Mouse (Mus musculus): ENCODE data around the gene Bmi1. TPM values are rescaled to one million over a fixed set of nuclear protein-coding genes. Genes with fewer than 3 reads are reported as not detected.

Gene Bmi1
- polyA plus RNA-seq, 1 experiment = 5.2 TPM

- WGBS = 94% methylated on average over 8 of the region's 8 CpGs
- no peak for DNase-seq (ENCODE audit: low read depth, low spot score)
Observed at GRCm38 (mm10) chr2:18686826-18687519, 10.2 kb downstream of the Bmi1 start.

DNA sequence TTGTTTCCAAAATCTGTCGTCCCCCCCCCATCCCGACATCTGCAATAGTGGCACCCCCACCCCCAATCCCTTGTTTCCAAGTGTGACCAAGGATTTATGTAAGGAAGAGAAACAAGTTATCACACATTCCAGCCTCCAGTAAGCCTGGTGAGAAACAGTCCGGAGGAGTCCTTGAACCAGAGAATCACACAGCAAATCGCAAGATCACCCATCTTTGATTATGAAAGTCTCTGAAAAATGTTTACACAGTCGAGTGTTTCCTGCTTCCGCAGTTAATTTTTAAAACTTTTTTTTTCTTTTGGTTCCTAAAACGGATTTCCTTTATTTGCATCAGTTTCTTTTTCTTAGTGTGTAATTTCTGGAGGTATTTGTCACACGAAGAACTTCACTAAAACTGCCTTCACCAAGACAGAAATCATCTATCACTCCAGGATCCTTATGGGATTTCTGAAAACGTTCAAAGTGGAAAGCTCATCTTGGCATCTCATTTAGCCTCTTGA is 10.9 kb downstream of the Bmi1 start:
- no peak for DNase-seq (ENCODE audit: low read depth, low spot score)
- WGBS = 28% methylated on average over 9 of the region's 9 CpGs

GRCm38 (mm10) chr2:18688286-18688685 is 11.5 kb downstream of the Bmi1 start:
- 25% methylated on average over 6 of the region's 6 CpGs for WGBS

GRCm38 (mm10) chr2:18688708-18689063 is 11.9 kb downstream of the Bmi1 start:
- DNase-seq (ENCODE audit: low read depth, low spot score) = no peak
- 3% methylated on average over 45 of the region's 45 CpGs for WGBS

More at GRCm38 (mm10) chr2:18688286-18688685, 11.5 kb downstream of the Bmi1 start:
- DNase-seq (ENCODE audit: low read depth, low spot score) = no peak

- no peak for DNase-seq (ENCODE audit: low read depth, low spot score)
- WGBS = under 1% methylated on average over 51 of the region's 51 CpGs
Observed at GRCm38 (mm10) chr2:18689064-18689921, 12.5 kb downstream of the Bmi1 start.

GRCm38 (mm10) chr2:18690055-18690691 is 13.4 kb downstream of the Bmi1 start:
- no peak for DNase-seq (ENCODE audit: low read depth, low spot score)
- 2% methylated on average over 58 of the region's 58 CpGs for WGBS

DNA sequence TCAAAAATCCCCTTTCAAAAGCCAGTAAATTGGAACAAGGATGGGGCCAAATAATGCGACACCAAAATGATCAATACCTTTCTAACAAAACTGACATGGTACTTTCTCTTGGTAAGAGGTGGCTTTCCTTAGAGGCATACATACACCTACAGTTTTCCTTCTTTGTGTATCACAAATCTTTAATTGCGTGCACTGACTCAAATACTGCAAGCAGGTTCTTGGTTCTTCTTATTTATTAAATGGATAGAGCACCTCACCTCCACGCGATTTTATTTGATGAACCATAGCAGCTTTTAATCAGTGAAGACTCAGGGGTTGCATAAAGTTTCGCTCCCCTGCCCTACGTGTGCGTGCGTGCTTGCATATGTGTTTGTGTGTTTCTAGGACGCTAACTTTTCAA is 13.9 kb downstream of the Bmi1 start:
- DNase-seq (ENCODE audit: low read depth, low spot score) = no peak
- 10% methylated on average over 9 of the region's 9 CpGs for WGBS

GRCm38 (mm10) chr2:18692031-18692430 is 15.2 kb downstream of the Bmi1 start:
- DNase-seq (ENCODE audit: low read depth, low spot score) = no peak

- DNase-seq (ENCODE audit: low read depth, low spot score) = no peak
- 10% methylated on average over 1 of the region's 1 CpGs for WGBS
Observed at GRCm38 (mm10) chr2:18692548-18692947, 15.7 kb downstream of the Bmi1 start.

GRCm38 (mm10) chr2:18693491-18693870 is 16.7 kb downstream of the Bmi1 start:
- under 1% methylated on average over 5 of the region's 5 CpGs for WGBS

GRCm38 (mm10) chr2:18693871-18694610 is 17.2 kb downstream of the Bmi1 start, which contains the start of gene Spag6:
Spag6 (plus strand) TSS chr2:18694032.
- DNase-seq (ENCODE audit: low read depth, low spot score) = no peak
- under 1% methylated on average over 61 of the region's 61 CpGs for WGBS

More at GRCm38 (mm10) chr2:18693491-18693870, 16.7 kb downstream of the Bmi1 start:
- no peak for DNase-seq (ENCODE audit: low read depth, low spot score)

DNA sequence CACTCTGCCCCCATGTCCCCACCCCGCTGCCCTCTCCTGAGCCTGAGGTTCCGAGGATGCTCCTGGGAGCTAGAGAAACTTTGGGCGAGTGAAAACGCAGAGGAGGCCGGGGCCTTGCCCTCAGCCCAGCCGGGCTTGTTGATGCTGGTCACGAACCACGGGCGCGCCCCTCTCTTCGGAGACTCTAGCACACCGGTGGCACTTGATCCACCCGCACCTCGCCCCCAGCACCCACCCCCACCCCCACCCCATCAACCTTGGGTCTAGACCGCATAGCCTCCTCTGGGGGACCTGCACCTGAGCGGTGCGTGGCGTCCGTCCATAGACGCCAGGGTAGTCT is 17.8 kb downstream of the Bmi1 start:
- DNase-seq (ENCODE audit: low read depth, low spot score) = no peak
- 2% methylated on average over 20 of the region's 20 CpGs for whole genome bisulfite sequencing

DNA sequence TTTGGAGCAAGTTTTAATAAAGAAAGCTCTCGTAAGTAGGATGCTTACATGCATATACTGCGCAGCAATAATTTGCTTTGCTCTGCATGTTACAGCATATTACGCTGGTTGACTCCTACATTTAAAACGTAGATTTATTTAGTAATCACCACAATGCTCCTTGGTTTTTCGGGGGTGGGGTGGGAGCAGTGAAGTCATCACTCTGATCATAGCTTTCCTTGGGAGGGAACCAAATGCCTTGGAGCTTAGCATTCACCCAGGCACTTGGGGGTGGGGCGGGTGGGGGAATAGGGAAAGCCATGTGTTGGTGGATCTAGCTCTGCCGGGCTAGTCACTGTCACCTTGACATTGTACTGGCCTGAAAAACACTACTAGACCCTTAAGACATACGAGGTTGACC is 18.3 kb downstream of the Bmi1 start:
- 19% methylated on average over 8 of the region's 8 CpGs for WGBS
- no peak for DNase-seq (ENCODE audit: low read depth, low spot score)

- DNase-seq (ENCODE audit: low read depth, low spot score) = no peak
- 23% methylated on average over 7 of the region's 7 CpGs for WGBS
Observed at GRCm38 (mm10) chr2:18695629-18696150, 18.9 kb downstream of the Bmi1 start.

DNA sequence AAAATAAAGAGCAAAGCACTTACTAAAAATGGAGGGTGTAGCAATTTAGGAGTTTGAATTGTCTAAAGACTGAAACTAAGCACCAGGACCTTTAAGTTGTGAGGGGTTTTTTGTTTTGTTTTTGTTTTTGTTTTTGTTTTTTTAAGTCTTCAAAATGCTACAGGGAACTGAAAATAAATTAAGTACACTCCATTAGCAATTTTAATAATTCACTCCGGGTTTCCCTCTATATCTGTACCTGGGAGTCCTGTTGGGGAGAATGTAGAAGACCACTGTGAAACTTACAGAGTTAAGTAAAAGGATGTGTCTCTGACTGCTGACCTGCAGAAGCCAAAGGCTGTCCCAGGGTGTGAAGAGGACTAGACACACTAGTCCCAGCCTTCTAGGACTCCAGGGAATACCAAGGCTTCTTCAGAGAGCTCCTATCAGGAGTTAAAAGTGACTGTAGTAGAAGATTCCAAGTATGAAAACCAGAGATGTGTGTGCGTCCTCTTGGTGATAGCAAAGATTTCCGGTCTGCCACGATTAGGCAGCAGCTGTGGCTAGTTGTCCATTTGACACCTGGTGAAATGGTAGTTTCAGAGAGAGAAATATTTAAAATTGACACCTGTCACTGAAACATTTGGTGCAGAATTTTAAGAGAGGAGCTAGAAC is 20.9 kb downstream of the Bmi1 start:
- DNase-seq (ENCODE audit: low read depth, low spot score) = no peak
- 13% methylated on average over 4 of the region's 4 CpGs for WGBS

DNA sequence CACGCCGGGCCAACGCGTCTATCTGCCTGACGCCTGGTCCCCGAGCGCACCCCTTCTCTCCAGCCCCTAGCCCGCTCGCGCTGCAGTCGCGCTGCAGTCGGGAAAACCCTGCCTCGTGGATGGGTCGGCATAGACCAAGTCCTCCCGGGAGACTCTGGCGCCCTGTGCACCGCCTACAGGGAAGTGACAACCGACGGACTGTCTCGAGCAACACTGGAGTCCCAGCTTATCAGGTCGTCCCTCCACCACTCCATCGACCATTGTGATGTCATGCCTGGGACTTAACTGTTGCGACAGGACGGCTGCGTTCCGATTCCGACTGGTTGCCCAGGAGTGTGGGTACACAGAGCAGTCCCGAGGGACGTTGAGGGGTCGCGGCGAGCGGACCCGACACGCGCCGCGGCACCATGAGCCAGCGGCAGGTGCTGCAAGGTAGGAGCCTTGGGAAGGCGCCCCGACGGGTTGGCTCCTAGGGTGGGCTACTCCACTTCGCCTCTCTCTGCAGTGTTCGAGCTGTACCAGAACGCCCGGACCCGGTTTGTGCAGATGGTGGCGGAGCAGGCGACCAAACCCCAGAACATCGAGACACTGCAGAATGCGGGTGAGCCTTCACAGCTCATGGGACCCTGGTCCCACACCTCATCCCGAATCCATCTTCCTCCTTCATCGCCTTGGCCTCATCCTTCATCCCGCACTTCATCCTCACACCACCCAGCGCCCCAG is 22.0 kb downstream of the Bmi1 start:
- 4% methylated on average over 56 of the region's 56 CpGs for WGBS

DNA sequence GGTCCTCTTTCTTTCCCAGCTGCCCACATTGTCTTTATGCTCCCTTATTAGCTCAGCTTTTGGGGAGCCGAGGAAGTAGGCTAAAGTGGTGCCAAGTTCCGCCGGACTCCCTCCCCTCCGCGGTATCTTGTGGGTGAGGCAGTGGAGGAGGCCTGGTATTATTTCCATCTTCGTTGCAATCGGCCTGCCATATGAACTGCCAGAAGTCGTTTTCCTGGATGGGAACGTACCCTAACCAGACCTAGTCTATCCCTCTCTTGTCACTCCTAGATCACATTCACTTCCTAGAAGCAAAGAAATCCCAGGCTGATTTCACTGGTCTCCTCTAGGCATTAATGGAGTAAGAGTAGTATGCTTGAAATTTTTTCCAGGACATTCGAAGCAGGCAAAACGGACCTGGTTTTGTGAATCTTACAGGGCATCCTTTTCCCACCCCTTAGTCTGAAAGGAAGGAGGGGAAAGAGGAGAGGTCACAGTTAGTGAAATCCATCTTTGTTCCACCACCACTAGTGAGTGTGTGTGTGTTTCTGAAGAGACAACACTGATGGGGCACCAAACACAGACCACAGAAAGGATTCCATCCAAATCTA is 22.7 kb downstream of the Bmi1 start:
- 6% methylated on average over 11 of the region's 11 CpGs for WGBS
- DNase-seq (ENCODE audit: low read depth, low spot score) = no peak

More for the DNA sequence above, 22.0 kb downstream of the Bmi1 start:
- DNase-seq (ENCODE audit: low read depth, low spot score) = no peak

GRCm38 (mm10) chr2:18710356-18710755 is 33.5 kb downstream of the Bmi1 start:
- no peak for DNase-seq (ENCODE audit: low read depth, low spot score)
- 48% methylated on average over 3 of the region's 3 CpGs for WGBS

Data from large intestine, adult 2 months (tissue).